Mouse (Mus musculus) embryonic fibroblast, embryonic 13.5 days (primary cell): ENCODE measurements around the gene Gzmn.

Experiments
- CTCF ChIP-seq: IDR thresholded peaks from 2 replicates; pipeline ENCODE4 v1.5.1; 2011; ENCODE audit warnings: mild to moderate bottlenecking, control low read depth, low read length, moderate library complexity, borderline replicate concordance; ENCODE audit not compliant: insufficient read depth
- POLR2A ChIP-seq: IDR thresholded peaks from 2 replicates; pipeline ENCODE4 v1.6.1; 2011; ENCODE audit warnings: low read depth, mild to moderate bottlenecking, control low read depth, low read length, moderate library complexity

DNA sequence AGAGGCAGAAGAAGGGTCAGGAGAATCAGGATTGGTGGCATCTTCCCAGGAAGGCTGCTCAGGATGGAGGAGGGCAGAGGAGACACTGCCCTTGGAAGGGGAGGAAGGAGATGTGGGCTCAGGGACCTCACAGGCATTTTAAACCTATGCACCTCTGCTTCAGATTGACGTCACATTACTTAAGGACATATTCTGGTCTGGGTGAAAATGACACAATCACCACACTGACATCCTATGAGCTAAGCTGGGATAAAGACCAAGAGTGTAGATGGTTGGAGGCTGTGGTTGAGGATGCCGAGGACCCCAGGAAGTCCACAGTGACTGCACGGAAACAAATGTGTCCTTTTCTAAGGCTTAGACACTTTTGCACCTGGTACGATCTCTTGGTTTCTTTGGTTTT is 36.9 kb upstream of the Gzmn start, which contains the start of gene Gzmf:
- TF ChIP-seq POLR2A (no peak), CTCF (no peak)
